Mouse (Mus musculus) monocyte, adult 5-6 weeks (primary cell): ENCODE data around the gene Obp2b. TPM values are rescaled to one million over a fixed set of nuclear protein-coding genes. Genes with fewer than 3 reads are reported as not detected.

Experiments used
- ATAC-seq: fragments of 153-309, 156-312 bp; replicated peaks from 2 replicates; pipeline ENCODE4 v1.8.0; 2017; ENCODE audit warnings: mild to moderate bottlenecking; ENCODE audit not compliant: low TSS enrichment, insufficient number of reproducible peaks, severe bottlenecking, poor library complexity, low FRiP score
- total RNA-seq: library from RNA; stranded (forward); fragments of 200-1000, 200-491, 200-594 nt; gene quantifications from 3 replicates; pipeline ENCODE4 v1.2.3, GENCODE M21; 2017

Gene Obp2b
- total RNA-seq, 1 experiment from 2014 or later, result not detected

DNA sequence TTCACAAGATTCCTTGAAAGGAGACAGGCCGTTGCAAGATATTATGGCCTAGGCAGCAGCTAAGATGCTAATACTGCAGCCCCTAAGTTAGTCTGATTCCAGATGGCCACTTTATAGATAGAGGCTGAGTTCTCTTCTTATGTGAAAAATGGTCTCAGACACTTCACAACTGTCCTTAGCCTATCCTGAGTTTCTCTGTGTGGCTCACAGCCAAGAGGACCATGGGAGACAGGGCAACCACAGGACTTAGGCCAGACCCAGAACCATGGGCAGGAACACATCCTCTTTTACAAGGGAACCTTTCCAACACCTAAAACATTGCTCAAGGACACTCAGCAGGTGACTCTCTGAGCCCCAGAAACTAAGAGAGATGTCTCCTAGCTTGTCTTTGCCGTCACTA lies 36.7 kb downstream of the Obp2b start:
- ATAC-seq, result no peak

DNA sequence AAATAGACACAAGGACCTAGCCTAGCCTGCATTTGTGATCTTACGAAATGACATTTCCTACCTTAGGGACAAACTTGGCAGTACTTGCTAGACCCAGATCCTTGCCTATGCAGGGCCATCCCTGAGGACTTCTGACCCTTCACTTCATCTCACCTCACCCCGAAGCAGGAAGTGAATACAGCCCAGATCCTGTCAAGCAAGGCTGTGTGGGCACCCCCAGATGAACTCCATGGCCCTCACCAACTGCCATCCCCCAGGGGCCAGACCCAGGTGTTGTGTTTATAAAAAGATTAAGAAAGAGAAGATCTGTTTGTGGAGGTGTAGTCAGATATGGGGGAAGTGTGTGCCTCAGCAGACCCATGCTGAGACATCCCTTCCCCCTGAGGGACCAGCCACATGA lies 37.8 kb downstream of the Obp2b start:
- ATAC-seq, result no peak

DNA sequence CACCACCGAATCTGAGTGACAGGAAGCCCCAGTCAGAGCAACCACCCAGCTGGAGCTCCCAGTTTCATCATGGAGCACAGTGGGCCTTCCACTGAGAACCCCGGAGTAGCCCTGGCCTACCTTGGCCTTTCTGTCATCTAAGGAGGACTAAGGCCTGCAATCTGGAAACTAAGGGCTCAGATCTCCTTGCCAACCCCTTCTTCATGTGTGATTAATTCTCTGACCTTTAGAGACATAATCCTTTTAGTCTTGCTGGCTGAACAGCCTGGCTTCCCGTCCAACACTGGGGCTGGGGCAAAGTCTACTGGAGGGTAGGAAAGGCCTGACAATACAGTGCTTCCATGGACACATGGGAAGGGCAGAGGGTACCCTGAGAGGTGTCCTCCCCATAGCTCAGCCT lies 39.2 kb downstream of the Obp2b start:
- ATAC-seq, result no peak

DNA sequence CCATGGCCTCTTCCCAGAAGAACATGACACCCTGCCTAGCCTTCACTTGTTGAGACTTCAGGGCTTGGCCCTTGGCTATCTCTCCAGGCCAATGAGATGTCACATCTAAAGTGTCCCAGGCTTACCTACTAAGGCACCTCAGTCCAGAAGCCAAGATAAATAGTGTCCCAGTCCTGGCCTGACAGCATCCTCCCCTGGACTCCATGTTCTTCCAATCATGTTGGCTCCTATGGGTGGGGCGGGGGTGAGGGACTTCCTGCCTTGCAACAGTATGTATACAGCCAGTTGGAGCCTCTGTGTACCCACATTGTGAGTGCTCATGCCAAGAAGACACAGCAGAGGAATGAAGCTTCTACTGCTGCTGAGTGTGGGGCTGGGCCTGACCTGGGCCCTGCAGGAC lies 39.9 kb downstream of the Obp2b start, which contains the start of gene Lcn11:
Gene Lcn11 (plus strand): TSS at position 301 of the 400 bp plus-strand sequence.
- ATAC-seq, result no peak

DNA sequence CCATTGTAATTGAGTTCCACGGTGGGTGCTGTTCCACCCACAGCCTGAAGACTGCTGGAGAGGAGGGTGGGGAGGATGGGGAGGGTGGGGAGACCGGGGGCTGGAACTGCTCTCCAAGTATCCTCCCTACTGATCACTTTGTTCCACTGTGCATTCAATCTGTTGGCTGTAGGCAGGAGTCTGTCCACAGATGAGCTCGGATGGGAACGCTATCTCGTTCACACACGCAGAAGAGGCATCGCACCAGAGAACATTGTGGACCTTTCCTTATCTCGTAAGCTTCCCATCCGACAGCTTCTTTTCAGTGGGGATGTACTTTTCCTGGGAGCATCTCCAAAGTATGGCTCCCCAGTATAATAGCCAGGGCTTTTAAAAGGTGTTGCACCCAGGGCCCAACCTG lies 42.3 kb downstream of the Obp2b start:
- ATAC-seq, result no peak

DNA sequence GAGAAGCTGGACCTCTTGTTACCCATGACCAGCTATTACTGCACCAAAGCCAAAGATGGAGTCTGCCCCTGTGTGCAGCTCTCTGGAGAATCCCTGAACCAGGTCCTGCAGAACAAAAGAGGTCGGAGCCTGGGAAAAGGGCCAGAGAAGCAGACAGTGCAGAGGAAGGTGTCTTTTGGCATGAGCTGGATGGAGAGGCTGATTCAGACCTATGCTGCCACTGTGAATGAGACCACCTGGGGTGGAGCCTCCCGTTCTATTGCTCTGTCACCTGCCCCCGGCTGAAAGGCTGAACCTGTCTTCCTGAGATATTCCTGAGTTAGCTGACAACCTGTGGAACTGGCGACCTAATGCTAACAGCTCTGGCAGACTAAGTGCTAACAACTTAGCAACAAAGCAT lies 44.1 kb downstream of the Obp2b start:
- ATAC-seq, result no peak

DNA sequence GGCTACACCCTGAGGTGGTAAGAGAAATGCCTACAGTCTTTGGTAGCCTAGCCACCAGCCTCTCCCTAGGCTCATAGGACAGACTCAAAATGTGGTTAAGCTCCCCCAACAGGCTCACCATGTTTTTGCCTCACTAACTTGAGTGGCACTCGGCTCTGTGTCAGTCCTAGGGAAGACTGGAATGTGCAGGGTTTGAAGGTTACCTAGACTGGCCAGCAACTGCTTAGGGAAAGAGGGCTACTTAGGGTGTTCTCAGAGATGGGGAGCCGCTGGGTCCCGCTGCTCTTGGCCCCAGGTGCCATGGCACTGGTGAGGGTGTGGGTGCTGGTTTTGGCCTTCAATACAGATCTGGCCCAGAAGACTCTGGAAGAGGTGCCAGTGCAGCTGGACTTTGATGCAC lies 45.1 kb downstream of the Obp2b start, which contains the start of gene Gm13539:
Gene Gm13539 (plus strand): TSS at position 301 of the 400 bp plus-strand sequence.
- ATAC-seq, result no peak

DNA sequence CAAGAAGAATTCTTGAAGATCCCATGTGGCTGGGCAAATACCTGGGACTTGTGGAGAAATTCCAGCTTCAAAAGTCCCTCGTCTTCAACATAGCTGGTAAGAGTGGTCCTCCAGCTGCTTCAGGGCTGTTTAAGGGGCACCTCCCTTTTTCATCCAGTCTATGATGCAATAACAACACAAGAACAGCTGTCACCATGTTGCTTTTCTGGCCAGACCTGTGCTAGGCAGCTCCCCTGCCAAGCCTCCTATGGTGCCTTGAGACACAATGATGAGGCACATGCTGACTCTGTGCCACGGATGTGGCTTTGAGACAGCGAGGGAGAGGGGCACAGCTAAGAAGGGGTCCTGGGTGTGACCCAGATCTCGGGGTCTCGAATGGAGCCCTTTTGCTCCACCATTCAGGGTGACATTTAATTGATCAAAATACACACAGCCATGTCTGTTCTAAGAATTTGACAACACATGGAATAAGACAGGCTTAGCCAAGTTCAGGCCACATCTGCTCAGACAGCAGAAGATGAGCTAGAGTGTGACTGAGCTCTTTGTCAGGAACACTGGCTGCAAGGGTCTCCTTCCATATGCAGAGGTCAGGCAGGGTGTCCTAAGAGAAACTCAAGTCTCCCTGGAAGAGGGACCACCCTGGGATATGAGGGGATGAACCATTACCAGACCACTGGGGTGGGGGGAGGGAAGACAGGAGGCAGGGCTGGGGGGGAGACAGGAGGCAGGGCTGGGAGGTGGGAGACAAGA lies 48.9 kb downstream of the Obp2b start:
- ATAC-seq, result no peak

DNA sequence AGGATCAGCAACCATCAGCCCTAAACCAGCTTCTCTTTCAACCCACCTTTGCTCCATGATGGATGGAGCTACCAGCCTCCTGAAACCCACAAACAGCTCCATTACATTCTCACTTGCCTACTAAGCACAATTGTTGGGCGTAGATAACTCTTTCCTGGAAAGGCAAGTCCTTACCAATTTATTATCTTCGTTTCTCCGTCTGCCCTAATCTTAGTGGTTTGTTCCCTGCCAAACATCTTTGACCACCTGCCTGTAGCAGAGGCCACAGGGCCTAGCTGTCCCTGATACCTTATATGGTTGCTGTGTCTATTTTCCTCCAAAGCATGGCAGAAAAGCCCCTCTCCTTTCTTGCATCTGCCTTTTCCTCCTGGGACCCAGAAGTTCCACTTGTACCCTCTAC lies 52.3 kb downstream of the Obp2b start:
- ATAC-seq, result no peak

Other genes with a start within 250 kb of the Obp2b start
- gene Lcn12, start 243.1 kb upstream of the Obp2b start, total RNA-seq, result not detected in 3 replicates
- gene Fbxw5, start 236.3 kb upstream of the Obp2b start, total RNA-seq, result 33.3 to 58.1 TPM (median 38.6 TPM) in 3 replicates
- gene C8g, start 235.3 kb upstream of the Obp2b start, total RNA-seq, result not detected in 3 replicates
- 16.6 to 29.4 TPM (median 18.0 TPM) in 3 replicates for gene Traf2, start 190.1 kb upstream of the Obp2b start, total RNA-seq
- 80.0 to 121 TPM (median 114 TPM) in 3 replicates for gene Edf1, start 179.2 kb upstream of the Obp2b start, total RNA-seq
- gene Mamdc4, start 162.2 kb upstream of the Obp2b start, total RNA-seq, result 2.8 to 6.2 TPM in 2 of 3 replicates, not detected in the other
- 0.67 to 1.9 TPM (median 1.1 TPM) in 3 replicates for gene Phpt1, start 161.8 kb upstream of the Obp2b start, total RNA-seq
- gene Ajm1, start 155.3 kb upstream of the Obp2b start, total RNA-seq, result 0.10 TPM in 1 of 3 replicates, not detected in the others
- gene Rabl6, start 128.5 kb upstream of the Obp2b start, total RNA-seq, result 42.7 to 71.6 TPM (median 51.7 TPM) in 3 replicates
- not detected in 3 replicates for gene Ccdc183, start 119.3 kb upstream of the Obp2b start, total RNA-seq
- gene Tmem141, start 115.0 kb upstream of the Obp2b start, total RNA-seq, result 12.4 to 19.4 TPM (median 14.3 TPM) in 3 replicates
- not detected in 3 replicates for gene Fcna, start 109.0 kb upstream of the Obp2b start, total RNA-seq
- gene Lcn8, start 83.9 kb upstream of the Obp2b start, total RNA-seq, result not detected in 3 replicates
- gene Lcn5, start 79.1 kb upstream of the Obp2b start, total RNA-seq, result not detected in 3 replicates
- not detected in 3 replicates for gene Lcn6, start 60.2 kb upstream of the Obp2b start, total RNA-seq
- gene Lcn10, start 54.3 kb upstream of the Obp2b start, total RNA-seq, result not detected in 3 replicates
- not detected in 3 replicates for gene Obp2a, start 37.0 kb upstream of the Obp2b start, total RNA-seq
- gene Bmyc, start 30.3 kb upstream of the Obp2b start, total RNA-seq, result 1.5 to 4.4 TPM (median 3.9 TPM) in 3 replicates
- not detected in 3 replicates for gene Lcn3, start 28.6 kb downstream of the Obp2b start, total RNA-seq
- gene Lcn11, start 40.0 kb downstream of the Obp2b start, total RNA-seq, result not detected in 3 replicates
- not detected in 3 replicates for gene Gm13539, start 45.2 kb downstream of the Obp2b start, total RNA-seq
- gene Glt6d1, start 78.8 kb downstream of the Obp2b start, total RNA-seq, result not detected in 3 replicates
- gene Lcn9, start 86.1 kb downstream of the Obp2b start, total RNA-seq, result not detected in 3 replicates
- gene Sohlh1, start 110.2 kb downstream of the Obp2b start, total RNA-seq, result 0.39 TPM in 1 of 3 replicates, not detected in the others
- 0.43 TPM in 1 of 3 replicates, not detected in the others for gene Kcnt1, start 126.7 kb downstream of the Obp2b start, total RNA-seq
- gene Camsap1, start 246.3 kb downstream of the Obp2b start, total RNA-seq, result 6.8 to 26.4 TPM (median 13.4 TPM) in 3 replicates